Mouse (Mus musculus): ENCODE measurements around the gene Gm20388. TPM values are rescaled to one million over a fixed set of nuclear protein-coding genes. Genes with fewer than 3 reads are reported as not detected.

The Gm20388 gene
- total RNA-seq, 2 experiments from 2014 or later = 1.3 to 8.5 TPM

- DNase-seq (ENCODE audit: low spot score in 2 of 2) = no peak
Observed at GRCm38 (mm10) chr8:121071454-121071853, 1160.8 kb downstream of the Gm20388 start.

- no peak for DNase-seq (ENCODE audit: low spot score in 2 of 2)
Observed at GRCm38 (mm10) chr8:121072406-121073130, 1161.9 kb downstream of the Gm20388 start.

- DNase-seq (ENCODE audit: low spot score in 2 of 2) = no peak
Observed at GRCm38 (mm10) chr8:121073174-121074107, 1162.8 kb downstream of the Gm20388 start.

GRCm38 (mm10) chr8:121074108-121074847 lies 1163.6 kb downstream of the Gm20388 start:
- DNase-seq (ENCODE audit: low spot score in 2 of 2) = no peak

GRCm38 (mm10) chr8:121074848-121075145 lies 1164.2 kb downstream of the Gm20388 start:
- no peak for DNase-seq (ENCODE audit: low spot score in 2 of 2)

GRCm38 (mm10) chr8:121075936-121076335 lies 1165.3 kb downstream of the Gm20388 start:
- DNase-seq (ENCODE audit: low spot score in 2 of 2) = no peak

- DNase-seq (ENCODE audit: low spot score in 2 of 2) = no peak
Observed at GRCm38 (mm10) chr8:121076555-121076954, 1165.9 kb downstream of the Gm20388 start.

- DNase-seq (ENCODE audit: low spot score in 2 of 2) = no peak
Observed at GRCm38 (mm10) chr8:121078721-121079120, 1168.1 kb downstream of the Gm20388 start.

GRCm38 (mm10) chr8:121079201-121079600 lies 1168.6 kb downstream of the Gm20388 start:
- no peak for DNase-seq (ENCODE audit: low spot score in 2 of 2)

- no peak for DNase-seq (ENCODE audit: low spot score in 2 of 2)
Observed at GRCm38 (mm10) chr8:121079944-121080343, 1169.3 kb downstream of the Gm20388 start.

- DNase-seq (ENCODE audit: low spot score in 2 of 2) = no peak
Observed at GRCm38 (mm10) chr8:121080361-121081090, 1169.9 kb downstream of the Gm20388 start.

- DNase-seq (ENCODE audit: low spot score in 2 of 2) = no peak
Observed at GRCm38 (mm10) chr8:121081398-121081797, 1170.8 kb downstream of the Gm20388 start.

- no peak for DNase-seq (ENCODE audit: low spot score in 2 of 2)
Observed at GRCm38 (mm10) chr8:121082218-121083092, 1171.8 kb downstream of the Gm20388 start.

- DNase-seq (ENCODE audit: low spot score in 2 of 2) = peak; percentile 69
Observed at GRCm38 (mm10) chr8:121083093-121083935, 1172.7 kb downstream of the Gm20388 start.

GRCm38 (mm10) chr8:121083936-121084209 lies 1173.2 kb downstream of the Gm20388 start:
- no peak for DNase-seq (ENCODE audit: low spot score in 2 of 2)

- no peak for DNase-seq (ENCODE audit: low spot score in 2 of 2)
Observed at GRCm38 (mm10) chr8:121084210-121084951, 1173.7 kb downstream of the Gm20388 start, which contains the start of gene Foxf1. Gene Foxf1 (plus strand): TSS chr8:121084386.

- DNase-seq (ENCODE audit: low spot score in 2 of 2) = no peak
Observed at GRCm38 (mm10) chr8:121085011-121085410, 1174.4 kb downstream of the Gm20388 start.

- DNase-seq (ENCODE audit: low spot score in 2 of 2) = no peak
Observed at GRCm38 (mm10) chr8:121085561-121085960, 1174.9 kb downstream of the Gm20388 start.

Data from adrenal gland, adult 18-20 months (tissue).